Mouse (Mus musculus) heart, embryonic 14.5 days (tissue): ENCODE results near the gene Nfe2l1. TPM values are rescaled to one million over a fixed set of nuclear protein-coding genes. Genes with fewer than 3 reads are reported as not detected.
A peak's percentile ranks its signal among the peaks of the same experiment; 100 is the strongest.

Experiments used
- ATAC-seq: fragments of 200-750 bp; cut with Nextera tagmentation; 2 replicates; pipeline ENCODE4 v1.8.0; 2017; ENCODE audit warnings: low read depth, moderate TSS enrichment; ENCODE audit not compliant: insufficient number of reproducible peaks, insufficient read depth, low FRiP score
- H3K27ac ChIP-seq, 2 experiments: fragments of 200-500 bp in 1 of 2; fragments of 300-500 bp in 1 of 2; sonication (generic) in 1 of 2; replicated peaks in 1 of 2; 2 replicates each; pipeline ENCODE4 v1.5.1; 2012 to 2014; ENCODE audit warnings: low read depth in 2 of 2, low read length in 2 of 2, control low read depth in 1 of 2, mild to moderate bottlenecking in 1 of 2, mixed read lengths in 1 of 2; ENCODE audit not compliant: control insufficient read depth in 1 of 2, insufficient read depth in 1 of 2
- H3K27me3 ChIP-seq: fragments of 300-500 bp; sonication (generic); 2 replicates; pipeline ENCODE4 v1.6.1; 2014; ENCODE audit warnings: mild to moderate bottlenecking, low read length, control low read depth; ENCODE audit not compliant: control insufficient read depth, insufficient read depth
- H3K36me3 ChIP-seq: fragments of 300-500 bp; sonication (generic); 2 replicates; pipeline ENCODE4 v1.6.1; 2014; ENCODE audit warnings: mild to moderate bottlenecking, control low read depth, low read length, mixed read lengths; ENCODE audit not compliant: control insufficient read depth, insufficient read depth
- H3K4me1 ChIP-seq, 2 experiments: fragments of 200-500 bp in 1 of 2; fragments of 300-500 bp in 1 of 2; sonication (generic) in 1 of 2; 2 replicates each; pipeline ENCODE4 v1.6.1; 2012 to 2014; ENCODE audit warnings: low read length in 2 of 2, control low read depth in 1 of 2, mixed read lengths in 1 of 2; ENCODE audit not compliant: control insufficient read depth in 2 of 2, insufficient read depth in 2 of 2
- H3K4me2 ChIP-seq: fragments of 300-500 bp; sonication (generic); 2 replicates; pipeline ENCODE4 v1.6.1; 2014; ENCODE audit warnings: mild to moderate bottlenecking, low read length
- H3K4me3 ChIP-seq, 2 experiments: fragments of 200-500 bp in 1 of 2; fragments of 300-500 bp in 1 of 2; sonication (generic) in 1 of 2; 2 replicates each; pipeline ENCODE4 v1.5.1; 2012 to 2014; ENCODE audit warnings: low read length in 2 of 2, mild to moderate bottlenecking in 2 of 2, control low read depth in 1 of 2, low read depth in 1 of 2, moderate library complexity in 1 of 2; ENCODE audit not compliant: control insufficient read depth in 1 of 2, insufficient read depth in 1 of 2
- H3K9ac ChIP-seq: fragments of 300-500 bp; sonication (generic); 2 replicates; pipeline ENCODE4 v1.6.1; 2014; ENCODE audit warnings: mild to moderate bottlenecking, low read length
- H3K9me3 ChIP-seq: fragments of 300-500 bp; sonication (generic); 2 replicates; pipeline ENCODE4 v1.6.1; 2016; ENCODE audit warnings: low read length, control low read depth; ENCODE audit not compliant: control insufficient read depth
- WGBS: fragments of 180-500 bp; shearing (Covaris S2); extraction: QIAGEN DNeasy Blood & Tissue Kit; methylation state at CpG from one replicate; pipeline ENCODE4 v1.1.7; 2014; 5-methylcytosine and 5-hydroxymethylcytosine counted together
- microRNA counts: library from miRNA; unstranded; fragments of <30 nt; microRNA quantifications from one replicate; lab custom pipeline; 2016
- microRNA-seq: library from miRNA; unstranded; fragments of <30 nt; microRNA quantifications from one replicate; pipeline ENCODE4, GENCODE M21; 2016
- polyA plus RNA-seq: library from polyadenylated mRNA; unstranded; fragments of >200 nt; fragmentation: Nextera tagmentation; extraction: Ambion mirVana; gene quantifications from 2 replicates; pipeline ENCODE4 v1.2.1, GENCODE M21; 2014

Nfe2l1 gene
- polyA plus RNA-seq, 1 experiment from 2014 or later, result 55.1 TPM

DNA sequence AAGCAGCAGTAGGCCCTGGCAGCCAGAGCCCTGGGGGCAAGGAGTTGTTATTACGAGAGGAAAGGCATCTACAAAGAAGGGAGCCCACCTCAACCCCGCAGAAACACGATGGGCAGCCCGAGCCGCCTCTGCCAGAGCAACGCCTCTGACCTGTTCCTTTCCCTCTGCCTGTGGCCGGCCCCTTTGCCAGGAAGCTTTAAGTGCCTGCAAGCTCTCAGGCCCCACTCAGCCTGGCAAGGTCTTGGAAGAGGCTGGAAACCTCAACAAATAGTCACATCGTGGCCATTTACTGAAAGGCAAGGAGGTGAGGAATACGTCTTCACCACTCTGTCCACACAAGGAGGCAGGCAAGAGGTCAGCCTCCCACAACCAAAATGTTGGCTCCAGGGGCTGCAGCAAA, 61.5 kb downstream of the Nfe2l1 start:
- Histone ChIP-seq H3K4me1 (peaks cover 0 to 2% of the 10 kb centered on the region in 2 experiments; a peak in 2 of 4 replicates), H3K4me2 (no peak overlapping the region), H3K27ac (no peak overlapping the region), H3K36me3 (peaks cover 55% of the 10 kb centered on the region), H3K4me3 (no peak overlapping the region), H3K9ac (no peak overlapping the region), H3K9me3 (no peaks in the 10 kb centered on the region), H3K27me3 (no peaks in the 10 kb centered on the region)
- 59% methylated on average over 9 of the region's 9 CpGs for WGBS
- ATAC-seq, result no peak

MicroRNAs within 50 kb of the gene (microRNA counts, 519-probe panel; counts per million panel counts)
- 7,005 counts per million, percentile 93 among the panel's probes with 10 or more counts for microRNA mmu-miR-152 (lab: Ali Mortazavi, UCI)

Small RNA genes within 50 kb of the gene (microRNA-seq; reads per million reads assigned to microRNA genes)
- gene Mir152, result 207 reads per million, percentile 60 among the genes with 10 or more reads in this experiment

Other genes with a start within 250 kb of the Nfe2l1 start
- 4.3 and 6.1 TPM in 2 replicates for gene Snx11, start 52.4 kb downstream of the Nfe2l1 start, polyA plus RNA-seq
- 41.1 and 44.2 TPM in 2 replicates for gene Cbx1, start 40.8 kb downstream of the Nfe2l1 start, polyA plus RNA-seq
- gene Copz2, start 19.9 kb upstream of the Nfe2l1 start, polyA plus RNA-seq, result 134 and 141 TPM in 2 replicates
- gene Cdk5rap3, start 86.5 kb upstream of the Nfe2l1 start, polyA plus RNA-seq, result 44.7 and 50.9 TPM in 2 replicates
- gene Prr15l, start 98.1 kb upstream of the Nfe2l1 start, polyA plus RNA-seq, result 0.53 and 0.54 TPM in 2 replicates
- gene Pnpo, start 114.0 kb upstream of the Nfe2l1 start, polyA plus RNA-seq, result 32.3 and 47.6 TPM in 2 replicates
- gene Sp2, start 153.0 kb upstream of the Nfe2l1 start, polyA plus RNA-seq, result 14.7 and 15.0 TPM in 2 replicates
- gene Sp6, start 183.4 kb upstream of the Nfe2l1 start, polyA plus RNA-seq, result 0.11 TPM in 1 of 2 replicates, not detected in the other
- 12.9 and 14.4 TPM in 2 replicates for gene Scrn2, start 200.0 kb upstream of the Nfe2l1 start, polyA plus RNA-seq
- 0.35 and 0.54 TPM in 2 replicates for gene Lrrc46, start 211.4 kb upstream of the Nfe2l1 start, polyA plus RNA-seq
- gene Mrpl10, start 211.6 kb upstream of the Nfe2l1 start, polyA plus RNA-seq, result 76.9 and 80.1 TPM in 2 replicates
- 3.9 and 4.6 TPM in 2 replicates for gene Osbpl7, start 220.7 kb upstream of the Nfe2l1 start, polyA plus RNA-seq